Mouse (Mus musculus): ENCODE results near the gene Reep1. TPM values are rescaled to one million over a fixed set of nuclear protein-coding genes. Genes with fewer than 3 reads are reported as not detected.

Reep1 gene
- polyA plus RNA-seq, 1 experiment from 2014 or later = 312 TPM

DNA sequence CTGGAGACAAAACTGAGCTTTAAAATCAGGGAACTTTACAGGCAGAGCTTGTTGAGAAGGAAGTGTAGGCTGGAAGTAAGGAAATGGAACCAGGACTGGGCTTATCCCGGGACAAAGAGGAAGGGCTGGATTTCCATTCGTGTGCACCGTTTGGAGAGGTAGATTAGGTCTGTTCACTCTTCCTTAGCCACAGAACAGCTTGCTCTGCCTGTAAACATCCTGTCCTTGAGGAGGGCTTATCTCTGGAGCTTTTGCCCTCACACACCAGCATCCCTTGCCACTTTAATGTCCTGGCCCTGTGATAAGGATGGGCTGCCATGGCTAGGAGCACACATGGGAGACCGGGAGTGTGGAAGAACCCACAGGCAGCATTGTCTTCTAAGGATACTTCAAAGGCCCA is 60.4 kb downstream of the Reep1 start:
- Histone ChIP-seq H3K36me3 (peaks cover 42% of the 10 kb centered on the region), H3K4me1 (replicated peaks) (no peaks in the 10 kb centered on the region), H3K27ac (replicated peaks) (no peak overlapping the region), H3K4me2 (no peak overlapping the region), H3K4me3 (no peak overlapping the region), H3K27me3 (no peaks in the 10 kb centered on the region), H3K9me3 (no peaks in the 10 kb centered on the region), H3K9ac (no peak overlapping the region)
- no peak for ATAC-seq (ENCODE audit: low FRiP score, low read depth)
- 88% methylated on average over 4 of the region's 4 CpGs for WGBS

DNA sequence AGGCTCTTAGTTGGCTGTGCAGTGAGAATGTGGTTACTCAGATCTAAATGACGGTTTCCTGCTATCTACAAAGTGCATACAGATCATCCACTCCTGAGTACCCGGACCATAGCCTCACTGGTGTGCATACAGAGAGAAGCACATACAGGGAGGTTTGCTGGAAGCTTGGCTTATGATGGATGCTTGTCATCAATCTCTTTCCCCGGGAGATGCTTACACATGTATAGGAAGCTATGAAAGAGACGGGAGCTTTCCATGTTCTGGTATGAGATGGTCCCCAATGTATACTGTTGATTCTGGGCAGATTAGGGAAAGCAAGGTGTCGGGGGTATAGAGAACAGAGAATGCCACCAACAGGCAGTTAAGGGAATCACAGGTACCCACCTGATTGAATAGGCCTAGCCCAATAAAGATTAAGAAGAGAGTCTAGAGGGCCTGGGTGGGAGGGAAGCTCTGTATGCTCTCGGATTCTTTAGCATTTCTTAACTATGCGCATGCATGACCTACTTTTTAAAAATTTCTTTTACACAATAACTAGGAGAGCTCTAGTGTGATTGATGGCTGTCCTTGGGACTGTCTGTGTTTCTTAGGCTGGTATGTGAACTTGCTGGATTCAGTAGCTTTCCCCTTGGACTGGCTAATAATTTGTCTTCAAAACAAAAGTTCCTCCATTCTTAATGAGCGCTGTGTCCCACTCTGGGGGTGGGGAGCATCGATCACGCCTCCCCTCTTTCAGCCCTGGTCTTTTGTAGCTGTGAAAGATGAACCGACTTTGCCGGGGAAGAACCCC is 62.7 kb downstream of the Reep1 start:
- Histone ChIP-seq H3K4me3 (no peak overlapping the region), H3K27ac (replicated peaks) (no peak overlapping the region), H3K9ac (no peak overlapping the region), H3K4me1 (replicated peaks) (no peaks in the 10 kb centered on the region), H3K36me3 (peaks cover 46% of the 10 kb centered on the region), H3K27me3 (no peaks in the 10 kb centered on the region), H3K9me3 (no peaks in the 10 kb centered on the region), H3K4me2 (no peak overlapping the region)
- 72% methylated on average over 12 of the region's 12 CpGs for WGBS
- ATAC-seq (ENCODE audit: low FRiP score, low read depth) = peak; percentile 35; the same call in 1 of the 2 replicates

DNA sequence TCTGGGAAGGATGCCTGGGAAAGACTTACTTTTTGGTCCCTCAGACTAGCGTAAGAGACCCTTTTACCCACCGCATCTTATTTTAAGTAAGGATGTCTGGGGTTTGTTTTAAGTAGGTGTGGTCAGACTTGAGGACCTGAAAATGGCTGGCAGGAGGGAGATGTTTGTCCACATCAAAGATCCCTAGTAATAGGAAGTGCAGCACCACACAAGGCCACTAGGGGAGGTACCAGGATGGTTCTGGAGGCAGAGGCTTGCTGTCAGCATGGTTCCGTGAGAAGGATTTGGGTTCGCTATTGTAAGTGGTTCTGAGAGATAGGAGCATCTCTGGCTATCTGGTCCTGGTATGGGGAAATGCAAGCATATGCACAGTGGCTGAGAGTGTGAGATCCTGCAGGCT is 63.5 kb downstream of the Reep1 start:
- no peak for ATAC-seq (ENCODE audit: low FRiP score, low read depth)
- no peaks in the 10 kb centered on the region for H3K9me3 ChIP-seq
- no peaks in the 10 kb centered on the region for H3K4me1 ChIP-seq (replicated peaks)
- no peak overlapping the region for H3K27ac ChIP-seq (replicated peaks)
- no peak overlapping the region for H3K9ac ChIP-seq
- H3K4me3 ChIP-seq = no peak overlapping the region
- H3K4me2 ChIP-seq = no peak overlapping the region
- no peaks in the 10 kb centered on the region for H3K27me3 ChIP-seq
- peaks cover 49% of the 10 kb centered on the region for H3K36me3 ChIP-seq
- WGBS = 96% methylated on average over 4 of the region's 4 CpGs

DNA sequence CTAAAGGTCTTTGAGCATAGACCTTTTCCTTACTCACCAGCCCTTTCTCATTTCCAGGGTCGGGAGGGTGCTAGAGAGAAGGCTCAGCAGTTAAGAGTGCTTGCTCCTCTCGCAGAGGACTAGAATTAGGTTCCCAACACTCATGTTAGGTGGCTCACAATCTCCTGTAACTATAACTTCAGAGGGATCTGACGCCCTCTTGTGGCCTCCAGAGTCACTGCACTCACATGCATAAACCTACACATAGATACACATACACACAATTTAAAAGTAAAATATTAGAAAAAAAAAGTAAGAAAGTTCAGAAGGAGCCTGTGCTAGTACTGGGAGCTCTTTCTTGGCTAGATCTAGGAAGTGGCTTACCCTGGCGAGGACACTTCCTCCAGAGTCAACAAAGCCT is 63.9 kb downstream of the Reep1 start:
- no peak for ATAC-seq (ENCODE audit: low FRiP score, low read depth)
- H3K9me3 ChIP-seq = no peaks in the 10 kb centered on the region
- no peak overlapping the region for H3K4me3 ChIP-seq
- H3K4me1 ChIP-seq (replicated peaks) = no peaks in the 10 kb centered on the region
- H3K27ac ChIP-seq (replicated peaks) = no peak overlapping the region
- 94% methylated on average over 4 of the region's 4 CpGs for WGBS
- H3K4me2 ChIP-seq = no peak overlapping the region
- H3K36me3 ChIP-seq = peaks cover 47% of the 10 kb centered on the region
- no peak overlapping the region for H3K9ac ChIP-seq
- no peaks in the 10 kb centered on the region for H3K27me3 ChIP-seq

DNA sequence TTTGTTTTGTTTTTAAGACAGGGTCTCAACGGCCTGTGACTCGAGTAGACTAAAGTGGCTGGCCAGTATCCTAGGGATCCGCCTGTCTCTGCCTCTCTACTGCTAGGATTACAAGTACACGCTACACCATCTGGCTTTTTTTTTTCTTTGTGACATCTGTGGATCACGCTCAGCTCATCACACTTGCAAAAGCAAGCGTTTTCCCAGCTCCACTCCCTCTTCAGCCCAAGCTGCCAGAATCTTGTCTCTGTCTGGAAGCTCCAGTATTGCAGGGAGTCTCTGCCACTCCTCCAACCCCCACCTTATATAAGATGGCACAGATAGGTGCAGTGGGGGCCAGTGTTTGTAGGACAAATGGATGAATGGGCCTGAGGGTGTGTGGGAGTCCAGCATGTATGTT is 64.8 kb downstream of the Reep1 start:
- Histone ChIP-seq H3K4me2 (no peak overlapping the region), H3K27me3 (no peaks in the 10 kb centered on the region), H3K9me3 (no peaks in the 10 kb centered on the region), H3K4me3 (no peak overlapping the region), H3K36me3 (peaks cover 45% of the 10 kb centered on the region), H3K27ac (replicated peaks) (no peak overlapping the region), H3K9ac (no peak overlapping the region), H3K4me1 (replicated peaks) (no peaks in the 10 kb centered on the region)
- WGBS = 80% methylated on average over 6 of the region's 6 CpGs
- ATAC-seq (ENCODE audit: low FRiP score, low read depth) = no peak

DNA sequence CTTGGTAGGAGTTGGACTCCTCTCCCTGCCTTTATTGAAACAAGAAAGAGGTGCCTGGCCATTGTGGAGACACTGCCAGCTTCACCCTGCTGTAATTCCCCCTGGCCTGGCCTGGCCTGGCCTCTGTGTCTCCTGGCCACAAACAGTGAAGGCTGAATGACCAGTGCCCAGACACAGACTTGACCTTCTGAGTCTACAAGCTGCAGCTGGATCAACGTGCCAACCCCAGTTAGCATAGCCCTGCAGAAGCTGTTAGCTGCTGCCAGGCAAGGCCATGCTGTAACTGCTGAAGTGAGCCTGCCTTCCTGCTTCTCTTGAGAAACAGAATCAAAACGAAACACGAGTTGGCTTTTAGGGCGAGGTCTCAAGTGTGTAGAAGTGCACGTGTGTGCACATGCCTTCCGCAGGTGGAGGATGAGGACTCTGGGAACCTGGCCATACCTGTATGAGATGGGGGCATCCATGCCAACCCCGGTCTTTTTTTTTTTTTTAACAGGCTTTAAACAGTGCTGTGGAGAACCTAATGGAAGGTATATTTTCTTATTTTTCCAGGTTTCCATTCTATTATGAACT is 65.4 kb downstream of the Reep1 start:
- H3K9ac ChIP-seq = no peak overlapping the region
- no peaks in the 10 kb centered on the region for H3K4me1 ChIP-seq (replicated peaks)
- no peak overlapping the region for H3K4me3 ChIP-seq
- no peaks in the 10 kb centered on the region for H3K27me3 ChIP-seq
- no peak overlapping the region for H3K27ac ChIP-seq (replicated peaks)
- H3K9me3 ChIP-seq = no peaks in the 10 kb centered on the region
- H3K36me3 ChIP-seq = peaks cover 45% of the 10 kb centered on the region
- ATAC-seq (ENCODE audit: low FRiP score, low read depth) = no peak
- H3K4me2 ChIP-seq = no peak overlapping the region
- WGBS = 90% methylated on average over 7 of the region's 7 CpGs

DNA sequence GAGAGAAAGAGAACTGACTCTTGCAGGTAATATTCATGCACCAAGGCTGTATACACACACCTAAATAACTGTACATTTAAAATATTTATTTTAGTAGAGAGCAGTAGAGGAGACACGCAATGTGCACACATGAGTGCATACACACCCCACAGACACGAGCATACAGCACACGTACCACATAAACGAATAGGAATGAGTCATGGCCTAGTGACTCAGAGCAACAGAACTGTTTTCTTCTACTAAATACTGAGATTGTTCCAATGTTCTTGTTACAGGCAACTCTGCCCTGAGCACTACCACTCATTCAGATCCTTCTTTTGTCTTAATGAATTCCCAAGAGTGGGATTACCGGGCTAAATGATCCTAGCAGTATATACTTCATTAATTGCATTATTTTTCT is 70.7 kb downstream of the Reep1 start:
- no peaks in the 10 kb centered on the region for H3K4me1 ChIP-seq (replicated peaks)

DNA sequence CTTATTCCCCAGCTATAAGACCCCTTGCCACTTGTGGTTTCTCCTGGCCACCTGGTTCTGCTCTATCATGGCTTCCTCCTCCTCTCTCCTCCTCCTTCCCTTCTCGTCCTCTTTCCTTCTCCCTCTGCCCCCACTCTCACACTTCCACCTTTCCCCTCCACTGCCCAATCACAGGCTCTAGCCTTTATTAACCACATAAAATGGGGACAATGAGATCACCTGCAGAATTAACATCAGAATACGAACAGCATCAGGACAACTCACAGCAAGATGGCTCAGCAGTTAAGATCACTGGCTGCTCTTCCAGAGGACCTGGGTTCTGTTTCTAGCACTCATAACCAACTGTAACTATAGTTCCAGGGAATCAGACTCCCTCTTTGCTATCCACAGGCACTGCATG is 72.5 kb downstream of the Reep1 start:
- Histone ChIP-seq H3K36me3 (peaks cover 44% of the 10 kb centered on the region), H3K4me2 (no peak overlapping the region), H3K9ac (no peak overlapping the region), H3K27ac (replicated peaks) (no peak overlapping the region), H3K4me3 (no peak overlapping the region), H3K27me3 (no peaks in the 10 kb centered on the region), H3K4me1 (replicated peaks) (no peaks in the 10 kb centered on the region), H3K9me3 (no peaks in the 10 kb centered on the region)
- WGBS = 71% methylated on average over 2 of the region's 2 CpGs
- no peak for ATAC-seq (ENCODE audit: low FRiP score, low read depth)

More for the DNA sequence above, 70.7 kb downstream of the Reep1 start:
- no peak for ATAC-seq (ENCODE audit: low FRiP score, low read depth)
- H3K9ac ChIP-seq = no peak overlapping the region
- H3K36me3 ChIP-seq = peaks cover 51% of the 10 kb centered on the region
- H3K4me2 ChIP-seq = no peak overlapping the region
- no peaks in the 10 kb centered on the region for H3K9me3 ChIP-seq
- 80% methylated on average over 5 of the region's 5 CpGs for WGBS
- no peaks in the 10 kb centered on the region for H3K27me3 ChIP-seq
- H3K27ac ChIP-seq (replicated peaks) = no peak overlapping the region; the same call in 1 of the 2 replicates
- H3K4me3 ChIP-seq = no peak overlapping the region

DNA sequence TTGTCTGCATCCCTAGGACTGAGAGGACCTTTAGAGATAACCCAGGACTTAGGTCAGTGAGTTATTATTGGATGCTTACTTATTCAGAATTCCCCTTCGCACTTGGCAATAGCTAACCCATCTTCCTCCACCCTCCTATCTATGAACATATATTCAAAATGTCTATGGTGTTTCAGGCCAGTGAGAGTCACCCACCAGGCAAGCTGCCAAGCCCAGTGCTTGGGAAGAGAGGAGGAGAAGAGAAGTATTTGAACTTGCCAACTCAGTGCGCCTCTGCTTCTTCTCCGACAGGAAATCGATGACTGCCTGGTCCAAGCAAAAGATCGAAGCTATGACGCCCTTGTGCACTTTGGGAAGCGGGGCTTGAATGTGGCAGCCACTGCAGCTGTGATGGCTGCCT is 73.1 kb downstream of the Reep1 start:
- no peak for ATAC-seq (ENCODE audit: low FRiP score, low read depth)
- Histone ChIP-seq H3K27ac (replicated peaks) (no peak overlapping the region), H3K4me2 (no peak overlapping the region), H3K36me3 (peaks cover 42% of the 10 kb centered on the region), H3K4me1 (replicated peaks) (no peaks in the 10 kb centered on the region), H3K9me3 (no peaks in the 10 kb centered on the region), H3K9ac (no peak overlapping the region), H3K27me3 (no peaks in the 10 kb centered on the region), H3K4me3 (no peak overlapping the region)
- WGBS = 93% methylated on average over 7 of the region's 7 CpGs

DNA sequence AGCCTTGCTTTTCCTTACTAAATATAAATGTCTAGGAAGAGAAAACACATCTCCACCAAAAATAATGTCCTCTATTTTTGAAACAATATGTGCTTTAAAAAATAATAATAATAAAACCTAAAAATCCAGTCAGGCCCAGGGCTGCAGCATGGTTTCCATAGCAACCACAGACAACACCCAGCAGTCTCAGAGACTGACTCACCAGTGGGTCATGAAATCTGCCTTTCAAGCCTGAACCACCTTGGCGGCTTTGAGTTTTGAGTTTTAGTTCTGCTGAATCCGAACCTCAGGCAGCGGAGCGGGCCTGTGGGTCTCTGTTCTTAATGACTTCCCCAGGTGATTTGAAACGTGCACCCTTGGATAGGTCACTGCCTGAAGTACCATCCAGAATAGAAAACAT is 75.8 kb downstream of the Reep1 start:
- H3K36me3 ChIP-seq = peaks cover 42% of the 10 kb centered on the region
- H3K9me3 ChIP-seq = no peaks in the 10 kb centered on the region
- no peaks in the 10 kb centered on the region for H3K27me3 ChIP-seq
- H3K9ac ChIP-seq = no peak overlapping the region
- WGBS = 94% methylated on average over 5 of the region's 5 CpGs
- no peaks in the 10 kb centered on the region for H3K4me1 ChIP-seq (replicated peaks)
- no peak for ATAC-seq (ENCODE audit: low FRiP score, low read depth)
- H3K4me2 ChIP-seq = no peak overlapping the region
- H3K4me3 ChIP-seq = no peak overlapping the region
- no peak overlapping the region for H3K27ac ChIP-seq (replicated peaks)

DNA sequence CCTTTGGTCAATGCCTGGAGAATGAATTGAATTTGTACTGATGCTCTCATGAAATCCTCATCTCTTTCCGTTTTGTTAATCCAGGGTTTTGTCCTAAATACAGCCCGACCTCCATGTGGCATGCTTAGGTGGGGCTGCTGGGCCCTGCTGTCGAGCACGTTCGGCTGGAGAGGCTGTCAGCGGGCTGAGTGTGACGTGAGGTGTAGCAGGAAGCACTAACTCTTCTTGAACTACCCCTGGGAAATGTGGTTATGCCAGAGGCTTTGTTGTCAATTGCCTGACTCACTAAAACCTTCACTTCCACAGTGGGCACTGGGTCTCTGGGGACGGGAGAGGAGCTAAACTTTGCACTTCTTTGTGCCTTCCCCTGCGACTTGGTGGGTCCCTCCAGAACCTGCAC is 81.0 kb downstream of the Reep1 start:
- 85% methylated on average over 9 of the region's 9 CpGs for WGBS
- H3K4me3 ChIP-seq = no peak overlapping the region
- peaks cover 14% of the 10 kb centered on the region for H3K36me3 ChIP-seq
- no peaks in the 10 kb centered on the region for H3K4me1 ChIP-seq (replicated peaks)
- H3K9me3 ChIP-seq = no peaks in the 10 kb centered on the region
- H3K27me3 ChIP-seq = no peaks in the 10 kb centered on the region
- ATAC-seq (ENCODE audit: low FRiP score, low read depth) = no peak
- no peak overlapping the region for H3K9ac ChIP-seq
- no peak overlapping the region for H3K4me2 ChIP-seq
- no peak overlapping the region for H3K27ac ChIP-seq (replicated peaks)

DNA sequence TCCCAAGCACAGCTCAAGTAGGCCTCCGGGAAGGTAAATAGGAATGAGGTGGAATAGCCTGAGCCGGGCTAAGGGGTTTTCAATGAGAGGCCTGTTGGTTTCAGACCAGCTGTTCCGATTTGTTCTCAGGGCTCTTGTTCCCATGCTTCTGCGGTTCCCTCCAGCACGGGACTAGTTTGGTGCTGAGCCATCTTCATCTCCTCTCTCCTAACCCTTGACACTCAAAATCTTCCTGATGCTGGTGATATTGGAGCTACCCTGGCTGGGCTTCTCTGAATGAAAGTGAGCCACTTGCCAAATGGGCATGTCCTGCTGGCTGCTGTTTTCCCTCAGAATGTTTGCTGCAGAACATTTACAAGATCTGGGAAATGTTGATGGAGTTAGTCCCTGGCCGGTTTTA is 84.4 kb downstream of the Reep1 start:
- Histone ChIP-seq H3K9ac (no peak overlapping the region), H3K4me3 (no peak overlapping the region), H3K27me3 (no peaks in the 10 kb centered on the region), H3K27ac (replicated peaks) (no peak overlapping the region), H3K4me1 (replicated peaks) (no peaks in the 10 kb centered on the region), H3K9me3 (no peaks in the 10 kb centered on the region), H3K4me2 (no peak overlapping the region), H3K36me3 (peaks cover 24% of the 10 kb centered on the region)
- 84% methylated on average over 6 of the region's 6 CpGs for WGBS
- ATAC-seq (ENCODE audit: low FRiP score, low read depth) = no peak

DNA sequence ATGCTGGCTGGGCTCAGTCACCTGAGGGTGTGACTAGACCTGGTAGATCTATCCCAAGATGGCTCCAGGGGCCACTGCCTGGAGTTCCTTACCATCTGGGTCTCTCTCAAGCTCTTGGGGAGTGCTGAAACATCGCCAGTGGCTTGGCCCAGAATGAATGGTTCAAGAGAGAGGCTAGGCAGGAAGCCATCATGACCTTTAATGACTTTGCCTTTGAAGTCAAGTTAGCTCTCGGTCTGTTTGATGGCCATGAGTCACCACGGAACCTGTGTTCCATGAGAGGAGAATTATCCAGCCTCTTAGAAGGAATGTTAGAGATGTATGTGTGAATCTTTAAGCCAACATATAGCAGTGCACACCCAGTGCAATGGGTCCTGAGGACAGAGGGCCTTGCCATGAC is 92.0 kb downstream of the Reep1 start:
- no peak for ATAC-seq (ENCODE audit: low FRiP score, low read depth)
- H3K4me2 ChIP-seq = no peak overlapping the region
- no peaks in the 10 kb centered on the region; the same call in 1 of the 2 replicates for H3K4me1 ChIP-seq (replicated peaks)
- no peak overlapping the region for H3K9ac ChIP-seq
- no peak overlapping the region for H3K4me3 ChIP-seq
- no peaks in the 10 kb centered on the region for H3K9me3 ChIP-seq
- H3K27me3 ChIP-seq = no peaks in the 10 kb centered on the region
- 81% methylated on average over 3 of the region's 3 CpGs for WGBS
- H3K36me3 ChIP-seq = peaks cover 44% of the 10 kb centered on the region
- no peak overlapping the region for H3K27ac ChIP-seq (replicated peaks)
